Mouse (Mus musculus) erythroblast, embryonic 14.5 days (primary cell): Measurements from ENCODE around the gene Lgmn. TPM values are rescaled to one million over a fixed set of nuclear protein-coding genes. Genes with fewer than 3 reads are reported as not detected.

Experiments used
- H3K27me3 ChIP-seq: 2 replicates; pipeline ENCODE4 v1.6.1; 2012; ENCODE audit warnings: inconsistent platforms; ENCODE audit not compliant: control insufficient read depth
- H3K36me3 ChIP-seq: 2 replicates; pipeline ENCODE4 v1.6.1; 2012; ENCODE audit warnings: mild to moderate bottlenecking, inconsistent platforms; ENCODE audit not compliant: control insufficient read depth
- H3K4me1 ChIP-seq: 2 replicates; pipeline ENCODE4 v1.6.1; 2012; ENCODE audit warnings: inconsistent platforms; ENCODE audit not compliant: control insufficient read depth
- H3K4me3 ChIP-seq: replicated peaks from 2 replicates; pipeline ENCODE3; 2012; ENCODE audit warnings: moderate library complexity, mild to moderate bottlenecking, inconsistent platforms
- H3K9me3 ChIP-seq: 2 replicates; pipeline ENCODE4 v1.6.1; 2012; ENCODE audit warnings: low read length, inconsistent platforms, mixed read lengths; ENCODE audit not compliant: control insufficient read depth
- GATA1 ChIP-seq: IDR thresholded peaks from 2 replicates; pipeline ENCODE4 v1.6.1; 2012; ENCODE audit warnings: low read length, inconsistent platforms, mixed read lengths
- TAL1 ChIP-seq: IDR thresholded peaks from 3 replicates; pipeline ENCODE4 v1.6.1; 2012; ENCODE audit warnings: low read length, inconsistent platforms, mixed read lengths
- polyA plus RNA-seq: library from polyadenylated mRNA; stranded (reverse); fragments of >175 nt; gene quantifications from 2 replicates; pipeline ENCODE4 v1.2.3, GENCODE M21; 2012

The Lgmn gene
- polyA plus RNA-seq, 1 experiment = 4.8 TPM

DNA sequence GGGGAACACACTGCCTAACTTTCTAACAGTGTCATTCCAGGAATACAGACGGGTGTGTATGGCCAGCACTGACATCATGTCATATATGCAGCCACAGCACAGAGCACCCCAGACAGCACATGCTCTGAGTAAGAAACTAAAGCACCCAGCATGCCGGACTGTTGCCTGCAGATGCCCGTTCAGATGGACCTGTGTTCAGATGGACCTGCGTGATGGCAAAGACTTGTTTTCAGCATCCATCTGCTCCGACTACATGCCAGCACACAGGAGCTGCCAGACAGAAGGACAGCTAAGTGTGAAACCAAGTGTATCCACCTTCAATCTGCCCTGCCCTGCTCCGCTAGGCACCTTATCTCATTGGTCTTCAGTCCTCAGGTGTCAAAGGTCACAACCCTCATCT lies 24.9 kb downstream of the Lgmn start:
- H3K27me3 ChIP-seq = no peaks in the 10 kb centered on the region
- peaks cover 52% of the 10 kb centered on the region for H3K4me1 ChIP-seq
- peaks cover 11% of the 10 kb centered on the region for H3K36me3 ChIP-seq
- no peaks in the 10 kb centered on the region for H3K9me3 ChIP-seq
- no peak overlapping the region for H3K4me3 ChIP-seq
- no peak for TF ChIP-seq GATA1
- TF ChIP-seq TAL1 = no peak

DNA sequence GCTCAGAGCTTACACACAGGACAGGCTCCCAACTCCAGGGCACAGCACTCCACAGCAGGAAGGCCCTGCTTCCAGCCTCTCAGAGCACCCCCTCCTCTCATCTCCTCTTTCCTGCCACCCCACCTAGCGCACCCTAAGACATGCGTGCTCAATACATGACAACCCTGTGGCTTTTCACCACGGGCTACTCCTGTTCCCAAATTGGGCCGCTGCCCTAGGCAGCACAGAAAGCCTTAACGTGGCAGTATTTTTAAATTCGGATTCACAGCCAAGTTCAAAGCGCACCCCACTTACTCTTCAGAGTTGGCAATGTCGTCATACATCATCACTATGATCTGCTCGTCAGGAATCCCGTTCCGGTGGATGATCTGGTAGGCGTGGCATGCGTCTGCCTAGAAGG lies 26.4 kb downstream of the Lgmn start:
- Histone ChIP-seq H3K4me3 (no peak overlapping the region), H3K36me3 (peaks cover 11% of the 10 kb centered on the region), H3K4me1 (peaks cover 41% of the 10 kb centered on the region), H3K27me3 (no peaks in the 10 kb centered on the region), H3K9me3 (no peaks in the 10 kb centered on the region)
- TF ChIP-seq TAL1 (no peak), GATA1 (no peak)

DNA sequence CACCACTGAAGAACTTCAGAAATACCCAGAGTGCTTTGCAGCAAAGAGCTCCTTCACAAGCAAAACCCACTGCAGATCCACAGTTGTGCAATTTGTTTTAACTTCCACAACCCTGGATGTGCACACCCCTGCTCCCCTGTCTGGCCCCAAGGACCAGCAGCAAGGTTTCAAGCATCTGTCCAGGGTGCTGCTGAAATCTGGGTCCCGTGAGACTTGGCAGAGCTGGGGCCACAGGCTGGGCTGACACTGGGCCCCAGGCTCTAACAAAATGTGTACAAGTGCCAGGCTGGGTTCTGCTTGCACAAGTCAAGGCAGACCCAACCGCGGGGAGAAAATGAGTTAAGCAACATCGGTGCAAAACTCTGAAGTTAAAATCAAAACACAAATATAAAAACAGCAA lies 41.0 kb downstream of the Lgmn start:
- Histone ChIP-seq H3K9me3 (no peaks in the 10 kb centered on the region), H3K27me3 (no peaks in the 10 kb centered on the region), H3K4me1 (peaks cover 9% of the 10 kb centered on the region), H3K36me3 (peaks cover 84% of the 10 kb centered on the region), H3K4me3 (no peak overlapping the region)
- TF ChIP-seq TAL1 (no peak), GATA1 (no peak)

DNA sequence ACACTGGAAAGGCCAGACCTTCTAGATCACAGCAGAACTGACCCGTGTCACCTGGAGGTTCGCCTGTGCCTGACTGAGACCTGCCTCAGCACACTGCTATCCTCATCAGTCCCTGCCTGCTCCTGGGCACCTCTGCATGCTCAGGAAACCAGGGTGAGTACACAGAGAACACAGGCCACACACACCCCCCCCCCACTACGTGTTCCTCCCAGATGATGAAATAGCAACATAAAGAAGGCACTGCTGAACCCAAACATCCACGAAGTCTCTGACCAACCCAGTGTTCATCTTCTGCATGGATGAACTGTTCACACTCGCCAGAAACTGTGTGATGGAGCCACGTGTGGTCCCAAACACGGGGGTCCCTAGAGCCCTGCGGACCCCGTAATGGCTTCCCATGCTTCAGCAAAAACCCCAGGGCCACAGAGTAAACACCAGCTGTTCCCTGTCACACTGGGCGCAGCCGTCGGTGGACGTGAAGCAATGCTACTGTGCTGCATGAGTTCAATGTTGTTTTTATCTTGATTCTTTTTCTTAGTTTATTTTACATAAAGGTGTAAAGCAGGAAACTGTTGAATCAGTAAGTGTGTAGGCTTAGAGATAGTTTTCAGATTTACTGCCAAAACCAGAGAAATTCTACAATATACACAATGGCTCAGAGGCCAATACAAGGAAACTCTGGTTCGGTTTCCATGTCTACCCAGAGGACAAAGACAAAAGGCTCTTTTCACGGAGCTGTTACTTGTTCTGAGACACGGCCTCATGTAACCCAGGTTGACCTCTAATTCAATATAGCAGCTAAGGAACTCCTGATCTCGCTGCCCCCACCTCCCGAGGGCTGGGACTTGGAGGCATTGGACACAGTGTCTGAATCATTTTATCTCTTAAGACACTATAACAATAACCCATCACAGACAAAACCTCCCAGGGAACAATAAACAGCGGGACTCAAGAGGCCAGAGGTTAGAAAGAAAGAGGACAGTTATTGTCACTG lies 43.3 kb downstream of the Lgmn start:
- Histone ChIP-seq H3K36me3 (peaks cover 76% of the 10 kb centered on the region), H3K4me1 (peaks cover 17% of the 10 kb centered on the region), H3K4me3 (no peak overlapping the region), H3K27me3 (no peaks in the 10 kb centered on the region), H3K9me3 (no peaks in the 10 kb centered on the region)
- TF ChIP-seq TAL1 (no peak), GATA1 (no peak)

DNA sequence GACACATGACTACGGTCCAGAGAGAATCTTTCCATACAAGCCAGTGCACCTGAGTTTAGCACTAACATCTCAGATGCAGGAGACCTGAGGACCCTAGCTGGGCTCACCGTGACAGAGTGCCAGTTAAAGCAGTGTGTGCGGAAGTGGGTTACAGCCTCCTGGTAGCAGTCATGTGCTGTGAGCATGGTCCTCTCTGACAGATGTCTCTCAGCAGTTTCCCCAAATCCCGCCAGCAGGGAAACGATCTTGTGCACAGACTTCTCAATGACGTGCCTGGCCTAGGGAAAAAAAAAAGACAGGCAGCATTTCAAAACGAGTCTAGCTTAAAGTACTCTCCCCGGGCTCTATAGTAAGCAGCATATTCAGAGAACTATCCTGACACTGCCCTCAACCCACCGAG lies 44.1 kb downstream of the Lgmn start:
- no peaks in the 10 kb centered on the region for H3K9me3 ChIP-seq
- no peak overlapping the region for H3K4me3 ChIP-seq
- H3K4me1 ChIP-seq = peaks cover 17% of the 10 kb centered on the region
- TF ChIP-seq GATA1 (no peak), TAL1 (no peak)
- H3K36me3 ChIP-seq = peaks cover 69% of the 10 kb centered on the region
- H3K27me3 ChIP-seq = no peaks in the 10 kb centered on the region

DNA sequence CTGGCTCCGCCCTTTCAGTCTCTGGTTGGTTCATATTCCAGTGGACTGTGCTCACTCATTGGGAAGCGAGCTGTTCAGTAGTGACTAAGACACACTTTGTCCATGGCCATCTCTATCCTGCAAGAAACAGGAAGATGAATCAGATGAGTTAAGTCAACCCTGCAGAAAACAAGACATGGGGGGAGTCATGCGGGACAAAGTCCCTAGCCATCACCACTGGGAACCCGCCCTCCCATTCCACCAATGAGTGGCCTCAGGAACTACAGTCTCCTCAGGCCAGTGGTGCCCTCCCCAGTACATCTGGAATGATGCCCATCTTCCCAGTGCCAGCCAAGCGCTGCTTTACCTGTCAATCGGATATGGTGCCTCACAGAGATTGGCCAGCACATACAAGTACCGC lies 45.1 kb downstream of the Lgmn start:
- Histone ChIP-seq H3K9me3 (no peaks in the 10 kb centered on the region), H3K36me3 (peaks cover 70% of the 10 kb centered on the region), H3K4me1 (peaks cover 17% of the 10 kb centered on the region), H3K4me3 (no peak overlapping the region), H3K27me3 (no peaks in the 10 kb centered on the region)
- no peak for TF ChIP-seq TAL1
- no peak for TF ChIP-seq GATA1

DNA sequence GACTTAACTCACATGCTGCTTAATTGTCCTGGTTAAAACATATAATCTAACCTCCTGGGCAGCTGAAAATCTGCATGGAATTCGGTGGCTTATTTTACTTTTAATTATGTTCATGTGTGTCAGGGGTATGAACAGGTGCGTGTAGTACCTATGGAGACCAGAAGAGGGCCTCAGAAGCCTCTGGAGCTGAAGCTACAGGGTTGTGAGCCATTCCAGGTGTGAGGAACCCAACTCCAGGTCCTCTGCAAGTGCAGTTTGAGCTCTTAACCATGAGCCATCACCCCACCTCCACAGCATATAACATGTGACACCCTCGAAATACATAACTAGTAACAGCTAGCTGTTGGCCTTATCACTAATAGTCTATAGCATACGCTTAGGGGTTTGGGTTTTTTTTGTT lies 47.6 kb downstream of the Lgmn start:
- Histone ChIP-seq H3K9me3 (no peaks in the 10 kb centered on the region), H3K4me1 (peaks cover 19% of the 10 kb centered on the region), H3K36me3 (peaks cover 50% of the 10 kb centered on the region), H3K4me3 (no peak overlapping the region), H3K27me3 (no peaks in the 10 kb centered on the region)
- TF ChIP-seq GATA1 (no peak), TAL1 (no peak)

DNA sequence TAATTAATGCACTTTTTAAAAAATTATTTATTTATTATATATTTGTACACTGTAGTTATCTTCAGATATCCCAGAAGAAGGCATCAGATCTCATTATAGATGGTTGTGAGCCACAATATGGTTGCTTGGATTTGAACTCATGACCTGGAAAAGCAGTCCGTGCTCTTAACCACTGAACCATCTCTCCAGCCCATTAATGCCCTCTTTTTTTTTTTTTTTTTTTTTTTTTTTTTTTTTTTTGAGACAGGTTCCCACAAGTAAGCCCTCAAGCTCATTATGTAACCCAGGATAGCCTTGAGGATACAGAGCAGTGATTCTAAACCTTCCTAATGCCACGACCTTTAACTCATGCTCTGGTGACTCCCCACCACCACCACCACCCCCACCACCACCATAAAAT lies 48.5 kb downstream of the Lgmn start:
- Histone ChIP-seq H3K4me3 (no peak overlapping the region), H3K4me1 (peaks cover 19% of the 10 kb centered on the region), H3K9me3 (no peaks in the 10 kb centered on the region), H3K27me3 (no peaks in the 10 kb centered on the region), H3K36me3 (peaks cover 45% of the 10 kb centered on the region)
- TF ChIP-seq GATA1 (no peak), TAL1 (no peak; the same call in 2 of the 3 replicates)

DNA sequence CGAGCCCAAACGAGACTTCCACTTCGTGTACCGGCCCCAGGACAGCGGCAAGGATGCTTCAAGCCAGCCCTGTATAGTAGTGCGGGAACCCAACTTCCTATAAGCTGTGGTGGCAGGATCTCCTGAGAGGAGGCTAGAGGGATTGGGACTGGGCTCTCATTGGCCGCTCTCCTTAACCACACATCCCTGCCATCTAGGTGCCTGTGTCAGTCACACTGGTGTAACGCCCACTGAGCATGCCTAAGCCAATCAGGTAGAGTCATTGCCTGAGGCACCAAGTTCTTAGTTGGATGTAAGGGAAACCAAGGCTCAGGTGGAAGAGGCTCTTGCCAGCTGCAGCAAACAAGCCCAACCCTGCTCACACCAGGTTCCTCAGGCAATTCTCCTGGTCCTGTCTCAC lies 49.6 kb downstream of the Lgmn start:
- Histone ChIP-seq H3K9me3 (no peaks in the 10 kb centered on the region), H3K4me3 (no peak overlapping the region), H3K36me3 (peaks cover 35% of the 10 kb centered on the region), H3K27me3 (no peaks in the 10 kb centered on the region), H3K4me1 (peaks cover 17% of the 10 kb centered on the region)
- TF ChIP-seq TAL1 (no peak), GATA1 (no peak)
